Mouse (Mus musculus) embryonic fibroblast, embryonic 13.5 days (primary cell): ENCODE measurements around the gene Gm43720.
"Not testable (repeated sequence)": the region's sequence is repeated elsewhere in the genome, so short reads cannot be mapped to it uniquely, and the experiment has no call there.

Experiments used
- CTCF ChIP-seq: IDR thresholded peaks from 2 replicates; pipeline ENCODE4 v1.5.1; 2011; ENCODE audit warnings: mild to moderate bottlenecking, control low read depth, low read length, moderate library complexity, borderline replicate concordance; ENCODE audit not compliant: insufficient read depth
- POLR2A ChIP-seq: IDR thresholded peaks from 2 replicates; pipeline ENCODE4 v1.6.1; 2011; ENCODE audit warnings: low read depth, mild to moderate bottlenecking, control low read depth, low read length, moderate library complexity

DNA sequence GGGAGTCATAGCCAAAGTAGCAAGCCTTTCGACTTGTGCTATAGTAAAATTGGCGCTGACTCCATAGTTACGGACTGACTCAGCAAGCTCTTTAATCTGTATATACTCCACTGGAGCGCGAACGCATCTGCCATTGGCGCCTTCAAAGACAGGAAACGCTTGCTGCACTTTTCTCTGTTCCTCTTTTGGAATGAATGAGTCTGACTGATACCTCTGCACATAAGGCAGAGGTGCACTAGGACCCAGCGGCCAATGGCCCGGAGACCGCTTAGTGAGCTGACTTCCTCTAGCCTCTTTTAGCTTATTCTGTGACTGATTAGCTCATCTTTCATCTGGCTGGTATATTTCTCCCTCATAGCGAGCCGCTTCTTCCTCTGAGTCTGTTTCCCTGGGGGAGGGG is 63.1 kb downstream of the Gm43720 start:
- TF ChIP-seq POLR2A, CTCF: not testable (repeated sequence)
